Mouse (Mus musculus): ENCODE results near the gene Tmem131l.

DNA sequence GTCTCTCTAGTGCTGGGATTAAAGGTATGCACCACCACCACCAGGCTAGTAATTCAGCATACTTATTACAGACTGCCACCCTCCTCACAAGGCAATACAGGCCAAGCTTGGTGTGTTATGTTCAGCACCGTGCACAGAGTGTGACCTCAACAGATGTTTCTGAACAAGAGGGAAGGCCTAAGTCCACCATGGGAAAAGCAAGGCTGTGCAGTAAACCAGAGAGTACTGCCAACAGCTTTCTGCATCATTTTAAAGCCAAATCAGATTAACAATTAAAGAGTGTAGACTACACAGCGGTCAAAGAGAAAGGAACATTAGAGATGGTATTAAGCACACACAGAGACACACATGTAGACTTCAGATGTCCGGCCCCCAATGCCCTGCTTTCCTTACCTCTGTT lies 8.8 kb downstream of the Tmem131l start:
- TF ChIP-seq CTCF (IDR thresholded peaks at IDR 0.05; ENCODE audit: low read depth, low read length) (no peak), POLR2A (IDR thresholded peaks at IDR 0.05; ENCODE audit: borderline replicate concordance, low read depth, low read length) (no peak)
